Mouse (Mus musculus) liver, embryonic 16.5 days (tissue): Measurements from ENCODE around the gene Slc37a3. TPM values are rescaled to one million over a fixed set of nuclear protein-coding genes. Genes with fewer than 3 reads are reported as not detected.
"Not testable (repeated sequence)": the region's sequence is repeated elsewhere in the genome, so short reads cannot be mapped to it uniquely, and the experiment has no call there.

ENCODE experiments used
- ATAC-seq: fragments of 200-750 bp; cut with Nextera tagmentation; 2 replicates; pipeline ENCODE4 v1.8.0; 2017; ENCODE audit warnings: low read depth, mild to moderate bottlenecking, moderate number of reproducible peaks, moderate library complexity
- H3K27ac ChIP-seq: fragments of 300-500 bp; sonication (generic); 2 replicates; pipeline ENCODE4 v1.5.1; 2014; ENCODE audit warnings: mild to moderate bottlenecking, low read length
- H3K27me3 ChIP-seq: fragments of 300-500 bp; sonication (generic); 2 replicates; pipeline ENCODE4 v1.6.1; 2014; ENCODE audit warnings: low read depth, low read length, mixed read lengths; ENCODE audit not compliant: control insufficient read depth, insufficient read depth
- H3K36me3 ChIP-seq: fragments of 300-500 bp; sonication (generic); 2 replicates; pipeline ENCODE4 v1.6.1; 2014; ENCODE audit warnings: mild to moderate bottlenecking; ENCODE audit not compliant: control insufficient read depth, insufficient read depth
- H3K4me1 ChIP-seq: fragments of 300-500 bp; sonication (generic); 2 replicates; pipeline ENCODE4 v1.6.1; 2014; ENCODE audit warnings: low read depth, low read length, mixed read lengths; ENCODE audit not compliant: control insufficient read depth
- H3K4me2 ChIP-seq: fragments of 300-500 bp; sonication (generic); 2 replicates; pipeline ENCODE4 v1.6.1; 2014; ENCODE audit warnings: low read depth, low read length, mixed read lengths
- H3K4me3 ChIP-seq: fragments of 300-500 bp; sonication (generic); 2 replicates; pipeline ENCODE4 v1.5.1; 2014; ENCODE audit warnings: low read depth, mild to moderate bottlenecking, low read length
- H3K9ac ChIP-seq: fragments of 300-500 bp; sonication (generic); 2 replicates; pipeline ENCODE4 v1.6.1; 2014; ENCODE audit warnings: low read depth, low read length
- H3K9me3 ChIP-seq: fragments of 300-500 bp; sonication (generic); replicated peaks from 2 replicates; pipeline ENCODE4 v1.6.1; 2016; ENCODE audit warnings: low read length; ENCODE audit not compliant: control insufficient read depth
- WGBS: fragments of 180-500 bp; shearing (Covaris S2); extraction: QIAGEN DNeasy Blood & Tissue Kit; methylation state at CpG from one replicate; pipeline ENCODE4 v1.1.7; 2014; ENCODE audit not compliant: insufficient replicate concordance; 5-methylcytosine and 5-hydroxymethylcytosine counted together
- polyA plus RNA-seq: library from polyadenylated mRNA; unstranded; fragments of >200 nt; fragmentation: Nextera tagmentation; extraction: Ambion mirVana; gene quantifications from 2 replicates; pipeline ENCODE4 v1.2.1, GENCODE M21; 2015

Slc37a3 gene
- polyA plus RNA-seq, 1 experiment from 2014 or later = 9.9 TPM

DNA sequence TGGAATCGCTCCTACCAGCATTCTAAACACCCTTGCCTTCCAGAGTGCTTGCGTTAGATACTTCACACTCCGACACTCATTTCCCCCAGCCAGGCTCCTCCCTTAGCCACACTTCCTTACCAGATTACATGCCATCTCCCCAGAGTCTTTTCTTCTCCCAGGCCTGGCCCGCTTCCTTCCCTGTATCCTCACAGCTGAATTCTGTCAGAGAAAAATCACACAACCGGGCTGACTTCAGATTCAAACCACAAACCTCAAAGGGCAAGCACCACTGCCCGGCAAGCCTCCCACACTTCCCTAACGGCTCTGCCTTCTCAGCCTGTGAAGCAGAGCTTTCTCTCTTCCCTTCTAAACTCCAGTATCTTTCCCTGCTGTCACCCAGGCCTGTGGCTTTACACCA lies 4.7 kb downstream of the Slc37a3 start:
- no peaks in the 10 kb centered on the region for H3K36me3 ChIP-seq
- H3K4me3 ChIP-seq = no peak overlapping the region
- H3K4me2 ChIP-seq = no peak overlapping the region
- no peak overlapping the region for H3K9ac ChIP-seq
- ATAC-seq = no peak
- H3K9me3 ChIP-seq = no peaks in the 10 kb centered on the region
- peaks cover 13% of the 10 kb centered on the region for H3K4me1 ChIP-seq
- H3K27ac ChIP-seq = no peak overlapping the region
- WGBS = 8% methylated on average over 7 of the region's 7 CpGs
- H3K27me3 ChIP-seq = no peaks in the 10 kb centered on the region; the same call in none of the 2 replicates

DNA sequence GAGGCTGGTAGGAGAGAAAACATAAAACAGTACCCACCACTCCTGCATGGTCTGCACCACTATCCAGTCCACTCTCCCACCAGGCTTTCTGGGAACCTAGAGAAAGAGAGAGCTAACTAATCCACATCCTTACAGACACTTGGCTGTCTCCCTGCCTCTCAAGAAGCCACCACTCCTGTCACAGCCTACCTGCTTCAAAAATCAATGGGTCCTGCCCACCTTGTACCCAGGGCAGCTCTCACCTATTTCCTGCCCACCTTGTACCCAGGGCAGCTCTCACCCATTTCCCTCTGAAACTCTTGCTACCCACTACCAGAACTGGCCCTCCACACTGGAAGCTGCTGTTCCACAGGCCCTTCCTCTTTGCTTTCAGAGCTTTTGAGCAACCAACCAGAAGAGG lies 5.4 kb downstream of the Slc37a3 start:
- ATAC-seq = no peak
- no peak overlapping the region for H3K4me3 ChIP-seq

DNA sequence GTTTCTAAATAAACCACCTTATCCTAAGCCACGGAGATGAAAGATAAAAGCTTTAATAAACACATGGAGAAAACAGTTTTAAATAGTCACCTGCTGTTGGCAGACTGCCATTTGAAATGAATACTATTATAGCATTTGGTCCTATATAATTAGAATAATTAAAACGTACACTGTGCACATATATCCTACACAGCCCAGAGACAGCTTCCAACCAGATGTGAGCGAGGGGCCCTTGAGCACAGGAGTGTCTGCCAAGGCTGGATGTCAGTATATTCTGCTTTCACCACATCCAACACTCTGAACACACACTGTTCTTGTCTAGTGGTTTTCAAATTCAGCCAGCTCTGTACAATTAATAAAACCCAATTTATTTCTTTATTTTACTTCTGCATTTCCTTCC lies 7.8 kb downstream of the Slc37a3 start:
- H3K9ac ChIP-seq = no peak overlapping the region
- H3K4me3 ChIP-seq = no peak overlapping the region
- WGBS = 69% methylated on average over 3 of the region's 3 CpGs
- H3K4me2 ChIP-seq = no peak overlapping the region
- no peaks in the 10 kb centered on the region for H3K9me3 ChIP-seq
- no peaks in the 10 kb centered on the region for H3K27me3 ChIP-seq
- H3K4me1 ChIP-seq = peaks cover 6% of the 10 kb centered on the region
- no peaks in the 10 kb centered on the region for H3K36me3 ChIP-seq
- no peak overlapping the region for H3K27ac ChIP-seq
- ATAC-seq = no peak

More for the DNA sequence above, 5.4 kb downstream of the Slc37a3 start:
- Histone ChIP-seq H3K27me3 (no peaks in the 10 kb centered on the region; the same call in none of the 2 replicates), H3K36me3 (no peaks in the 10 kb centered on the region), H3K9ac (no peak overlapping the region), H3K27ac (no peak overlapping the region), H3K9me3 (no peaks in the 10 kb centered on the region), H3K4me1 (peaks cover 9% of the 10 kb centered on the region), H3K4me2 (no peak overlapping the region)

DNA sequence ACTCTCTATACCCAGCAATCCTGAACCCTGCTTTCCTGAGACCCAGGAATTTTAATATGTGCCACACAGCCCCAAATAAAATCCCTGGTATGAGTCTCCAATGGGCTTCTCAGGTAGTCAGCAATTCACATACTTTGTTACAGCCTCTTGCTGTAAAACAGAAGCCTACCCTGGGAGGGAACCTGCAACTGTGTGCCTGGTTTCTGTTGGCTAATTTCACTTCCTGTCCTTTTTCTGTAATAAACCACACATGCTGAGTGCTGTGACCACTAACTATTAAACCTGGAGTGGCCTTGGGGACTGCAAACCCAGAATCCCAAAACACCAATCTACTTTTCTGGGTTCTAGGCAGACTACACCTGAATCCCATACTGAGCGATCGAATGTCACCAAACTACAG lies 14.8 kb downstream of the Slc37a3 start:
- no peak overlapping the region for H3K9ac ChIP-seq
- ATAC-seq = no peak
- no peak overlapping the region for H3K4me3 ChIP-seq

DNA sequence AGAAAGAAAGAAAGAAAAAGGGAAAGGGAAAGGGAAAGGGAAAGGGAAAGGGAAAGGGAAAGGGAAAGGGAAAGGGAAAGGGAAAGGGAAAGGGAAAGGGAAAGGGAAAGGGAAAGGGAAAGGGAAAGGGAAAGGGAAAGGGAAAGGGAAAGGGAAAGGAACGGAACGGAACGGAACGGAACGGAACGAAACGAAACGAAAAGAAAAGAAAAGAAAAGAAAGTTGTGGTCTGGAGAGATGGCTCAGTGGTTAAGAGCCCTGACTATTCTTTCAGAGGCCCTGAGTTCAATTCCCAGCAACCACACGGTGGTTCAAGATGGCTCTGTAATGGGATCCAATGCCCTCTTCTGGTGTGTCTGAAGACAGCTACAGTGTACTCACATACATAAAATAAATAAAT lies 18.3 kb downstream of the Slc37a3 start:
- 81% methylated on average over 9 of the region's 9 CpGs for WGBS
- not testable (repeated sequence) for H3K9me3 ChIP-seq, ATAC-seq, H3K9ac ChIP-seq, H3K4me2 ChIP-seq, H3K4me1 ChIP-seq, H3K27ac ChIP-seq, H3K4me3 ChIP-seq, H3K36me3 ChIP-seq, H3K27me3 ChIP-seq

More for the DNA sequence above, 14.8 kb downstream of the Slc37a3 start:
- Histone ChIP-seq H3K36me3 (no peaks in the 10 kb centered on the region), H3K4me2 (no peak overlapping the region), H3K9me3 (no peaks in the 10 kb centered on the region), H3K27ac (no peak overlapping the region), H3K27me3 (no peaks in the 10 kb centered on the region), H3K4me1 (no peaks in the 10 kb centered on the region)
- WGBS = 81% methylated on average over 2 of the region's 2 CpGs

DNA sequence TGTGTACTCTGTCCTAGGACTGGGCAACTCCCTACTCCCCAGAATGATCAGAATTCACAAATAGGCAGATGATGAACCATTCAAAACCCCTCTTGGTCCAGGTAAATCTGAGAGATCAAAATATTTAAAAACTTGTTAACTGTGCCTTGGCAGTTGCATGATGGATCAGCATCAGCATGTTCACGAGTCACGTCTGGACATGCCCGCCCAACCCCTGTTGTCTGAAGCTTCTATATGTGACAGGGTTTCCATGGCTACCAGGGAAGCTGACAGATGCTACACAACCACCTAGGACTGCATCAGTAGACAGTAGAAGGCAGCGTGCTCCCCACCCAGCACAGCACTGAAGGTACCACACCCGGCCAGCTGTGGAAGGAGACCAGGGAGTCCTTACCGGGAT lies 28.5 kb downstream of the Slc37a3 start:
- Histone ChIP-seq H3K36me3 (no peaks in the 10 kb centered on the region), H3K4me1 (no peaks in the 10 kb centered on the region), H3K4me3 (no peak overlapping the region), H3K9ac (no peak overlapping the region), H3K27me3 (no peaks in the 10 kb centered on the region), H3K9me3 (no peaks in the 10 kb centered on the region), H3K27ac (no peak overlapping the region), H3K4me2 (no peak overlapping the region)
- 78% methylated on average over 6 of the region's 6 CpGs for WGBS
- no peak for ATAC-seq

DNA sequence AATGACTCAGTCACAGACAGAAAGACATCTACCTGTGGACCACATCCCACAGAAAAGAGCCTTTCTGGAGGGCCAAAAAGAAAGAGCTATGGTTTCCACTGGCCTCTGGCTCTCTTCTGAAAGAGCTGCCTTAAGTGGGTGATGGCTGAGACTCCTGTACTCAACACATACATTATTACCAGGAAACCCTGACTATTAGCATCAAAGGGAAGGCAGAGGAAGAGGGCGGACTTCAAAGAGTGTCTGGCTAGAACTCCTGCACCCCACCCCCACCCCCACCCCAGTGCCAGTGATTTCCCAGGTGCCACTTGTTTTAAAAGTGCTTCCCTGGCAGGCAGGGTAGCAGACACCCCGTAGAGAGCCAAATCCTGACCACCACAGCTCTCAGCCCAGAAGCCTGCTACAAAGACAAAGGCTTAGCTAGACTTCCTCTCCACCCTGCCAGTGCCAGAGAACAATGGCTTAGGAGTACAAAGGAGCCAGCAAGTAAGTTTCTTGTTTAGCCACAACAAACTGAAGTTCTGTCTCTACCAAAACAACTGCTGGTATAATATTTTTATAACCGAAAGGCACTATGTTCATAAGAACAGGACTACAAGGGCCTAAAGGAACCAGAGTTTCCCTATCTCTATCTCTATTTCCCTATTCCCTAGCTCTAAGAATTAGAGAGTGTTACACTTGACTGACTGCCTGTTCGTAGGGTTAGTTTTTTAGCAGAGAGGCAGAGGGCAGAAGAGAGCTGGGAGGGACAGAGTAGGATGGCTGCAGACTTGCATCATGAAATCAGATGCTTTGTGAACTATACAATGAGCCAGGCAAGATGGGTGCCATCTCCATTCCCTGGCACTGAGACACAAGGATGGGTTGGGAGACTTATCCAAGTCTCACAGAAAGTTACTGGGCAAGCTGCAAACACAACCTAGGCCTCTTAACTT lies 29.3 kb downstream of the Slc37a3 start:
- Histone ChIP-seq H3K36me3 (no peaks in the 10 kb centered on the region), H3K9me3 (no peaks in the 10 kb centered on the region), H3K27ac (no peak overlapping the region), H3K9ac (no peak overlapping the region), H3K4me3 (no peak overlapping the region), H3K27me3 (no peaks in the 10 kb centered on the region), H3K4me1 (no peaks in the 10 kb centered on the region), H3K4me2 (no peak overlapping the region)
- 41% methylated on average over 4 of the region's 4 CpGs for WGBS
- ATAC-seq = no peak

DNA sequence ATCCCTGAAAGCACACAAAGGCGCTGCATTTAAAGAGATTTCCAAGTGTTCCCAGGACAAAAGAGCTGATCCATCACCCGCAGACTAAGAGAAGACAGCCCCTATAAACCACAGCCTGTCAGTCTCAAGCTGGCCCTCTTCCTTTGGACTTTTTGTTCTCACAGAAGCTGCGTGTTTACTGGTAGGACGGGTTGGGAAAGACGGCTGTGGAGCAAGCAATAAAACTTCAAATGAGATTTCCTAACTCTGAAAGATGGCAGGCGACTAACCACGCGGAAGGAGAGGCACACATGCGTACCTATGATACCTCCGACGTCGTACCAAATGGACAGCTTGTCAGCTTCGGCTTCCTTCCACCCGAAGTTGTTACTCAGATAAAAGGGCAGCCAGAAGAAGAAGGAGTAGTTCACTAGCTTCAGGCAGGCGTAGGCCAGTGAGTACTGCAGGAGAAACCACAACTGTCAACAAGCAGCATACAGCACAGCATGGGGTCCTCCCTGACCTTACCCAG lies 30.4 kb downstream of the Slc37a3 start:
- 19% methylated on average over 15 of the region's 15 CpGs for WGBS
- H3K9me3 ChIP-seq = no peaks in the 10 kb centered on the region
- H3K4me2 ChIP-seq = no peak overlapping the region
- no peak overlapping the region for H3K27ac ChIP-seq
- H3K36me3 ChIP-seq = no peaks in the 10 kb centered on the region
- no peaks in the 10 kb centered on the region for H3K4me1 ChIP-seq
- no peak for ATAC-seq
- H3K27me3 ChIP-seq = no peaks in the 10 kb centered on the region
- no peak overlapping the region for H3K4me3 ChIP-seq
- no peak overlapping the region for H3K9ac ChIP-seq

DNA sequence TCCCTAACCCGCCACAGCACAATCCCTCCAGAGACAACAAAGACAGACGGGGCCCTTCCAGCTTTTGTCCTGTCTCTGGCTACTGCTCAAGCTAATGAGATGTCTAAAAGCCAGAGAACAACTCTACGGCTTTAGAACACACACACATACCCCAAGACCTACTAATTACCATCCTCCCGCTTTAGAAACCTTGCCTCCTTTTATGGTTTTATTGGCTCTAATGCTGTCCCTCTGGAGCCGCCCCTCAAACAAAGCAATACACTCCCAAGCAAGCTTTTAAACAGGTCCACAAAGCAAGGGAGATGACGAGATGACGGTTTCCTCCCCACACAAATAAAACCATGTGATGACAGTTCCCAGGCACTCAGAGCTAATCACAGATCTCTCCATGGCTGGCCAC lies 32.0 kb downstream of the Slc37a3 start:
- no peak overlapping the region for H3K4me3 ChIP-seq
- H3K4me2 ChIP-seq = no peak overlapping the region
- H3K9ac ChIP-seq = no peak overlapping the region
- no peaks in the 10 kb centered on the region for H3K36me3 ChIP-seq
- no peaks in the 10 kb centered on the region for H3K4me1 ChIP-seq
- no peak for ATAC-seq
- no peaks in the 10 kb centered on the region for H3K9me3 ChIP-seq
- 61% methylated on average over 7 of the region's 7 CpGs for WGBS
- H3K27ac ChIP-seq = no peak overlapping the region
- H3K27me3 ChIP-seq = no peaks in the 10 kb centered on the region
